Mouse (Mus musculus): Measurements from ENCODE around the gene Arpp19. TPM values are rescaled to one million over a fixed set of nuclear protein-coding genes. Genes with fewer than 3 reads are reported as not detected.

The Arpp19 gene
- polyA plus RNA-seq, 1 experiment from 2014 or later: 324 TPM

- Histone ChIP-seq H3K4me2 (peak overlapping the region; percentile 79), H3K27ac (peak overlapping the region; percentile 95), H3K27me3 (no peaks in the 10 kb centered on the region), H3K36me3 (no peaks in the 10 kb centered on the region), H3K4me3 (peak overlapping the region; percentile 71), H3K9me3 (no peaks in the 10 kb centered on the region), H3K9ac (peak overlapping the region; percentile 85), H3K4me1 (peaks cover 9% of the 10 kb centered on the region; the same call in 1 of the 2 replicates)
- ATAC-seq (ENCODE audit: insufficient number of reproducible peaks, insufficient read depth, low FRiP score, low TSS enrichment, low read depth): 0 out of 2 replicates have a peak, but pooled peaks have one; percentile 29
- WGBS: under 1% methylated on average over 29 of the region's 29 CpGs
Measured at GRCm38 (mm10) chr9:75071706-75072192, 34.3 kb downstream of the Arpp19 start.

- H3K4me1 ChIP-seq: peaks cover 9% of the 10 kb centered on the region; the same call in 1 of the 2 replicates
- no peaks in the 10 kb centered on the region for H3K36me3 ChIP-seq
- peak overlapping the region; percentile 71 for H3K4me3 ChIP-seq
- no peak overlapping the region; the same call in 1 of the 2 replicates for H3K9ac ChIP-seq
- peak overlapping the region; percentile 79 for H3K4me2 ChIP-seq
- no peak overlapping the region for H3K27ac ChIP-seq
- H3K9me3 ChIP-seq: no peaks in the 10 kb centered on the region
- 17% methylated on average over 3 of the region's 3 CpGs for WGBS
- no peaks in the 10 kb centered on the region for H3K27me3 ChIP-seq
- no peak for ATAC-seq (ENCODE audit: insufficient number of reproducible peaks, insufficient read depth, low FRiP score, low TSS enrichment, low read depth)
Measured at GRCm38 (mm10) chr9:75072361-75072760, 34.9 kb downstream of the Arpp19 start.

- ATAC-seq (ENCODE audit: insufficient number of reproducible peaks, insufficient read depth, low FRiP score, low TSS enrichment, low read depth): no peak
- Histone ChIP-seq H3K36me3 (no peaks in the 10 kb centered on the region), H3K4me2 (no peak overlapping the region), H3K27me3 (no peaks in the 10 kb centered on the region), H3K9ac (no peak overlapping the region), H3K9me3 (no peaks in the 10 kb centered on the region), H3K27ac (no peak overlapping the region), H3K4me1 (peaks cover 4% of the 10 kb centered on the region; the same call in 1 of the 2 replicates), H3K4me3 (no peak overlapping the region)
Measured at GRCm38 (mm10) chr9:75077191-75077590, 39.8 kb downstream of the Arpp19 start.

- 77% methylated on average over 5 of the region's 5 CpGs for WGBS
- H3K4me2 ChIP-seq: no peak overlapping the region
- H3K9me3 ChIP-seq: no peaks in the 10 kb centered on the region
- H3K9ac ChIP-seq: no peak overlapping the region
- no peaks in the 10 kb centered on the region for H3K4me1 ChIP-seq
- no peak for ATAC-seq (ENCODE audit: insufficient number of reproducible peaks, insufficient read depth, low FRiP score, low TSS enrichment, low read depth)
- H3K36me3 ChIP-seq: no peaks in the 10 kb centered on the region
- H3K27ac ChIP-seq: no peak overlapping the region
- H3K4me3 ChIP-seq: no peak overlapping the region
- H3K27me3 ChIP-seq: no peaks in the 10 kb centered on the region
Measured at GRCm38 (mm10) chr9:75085242-75085824, 47.9 kb downstream of the Arpp19 start.

GRCm38 (mm10) chr9:75087823-75088222 is 50.4 kb downstream of the Arpp19 start:
- 61% methylated on average over 2 of the region's 2 CpGs for WGBS
- no peak for ATAC-seq (ENCODE audit: insufficient number of reproducible peaks, insufficient read depth, low FRiP score, low TSS enrichment, low read depth)
- H3K9ac ChIP-seq: no peak overlapping the region
- H3K9me3 ChIP-seq: no peaks in the 10 kb centered on the region
- H3K27ac ChIP-seq: no peak overlapping the region
- H3K27me3 ChIP-seq: no peaks in the 10 kb centered on the region
- no peak overlapping the region for H3K4me2 ChIP-seq
- H3K36me3 ChIP-seq: no peaks in the 10 kb centered on the region
- H3K4me1 ChIP-seq: no peaks in the 10 kb centered on the region
- H3K4me3 ChIP-seq: no peak overlapping the region

- H3K27ac ChIP-seq: no peak overlapping the region
- WGBS: 76% methylated on average over 3 of the region's 3 CpGs
- no peaks in the 10 kb centered on the region for H3K36me3 ChIP-seq
- no peaks in the 10 kb centered on the region for H3K9me3 ChIP-seq
- H3K4me3 ChIP-seq: no peak overlapping the region
- H3K4me1 ChIP-seq: no peaks in the 10 kb centered on the region
- H3K9ac ChIP-seq: no peak overlapping the region
- H3K27me3 ChIP-seq: no peaks in the 10 kb centered on the region
- no peak overlapping the region for H3K4me2 ChIP-seq
- ATAC-seq (ENCODE audit: insufficient number of reproducible peaks, insufficient read depth, low FRiP score, low TSS enrichment, low read depth): no peak
Measured at GRCm38 (mm10) chr9:75089285-75089684, 51.9 kb downstream of the Arpp19 start.

GRCm38 (mm10) chr9:75092134-75092533 is 54.7 kb downstream of the Arpp19 start:
- H3K4me1 ChIP-seq: no peaks in the 10 kb centered on the region
- H3K27ac ChIP-seq: no peak overlapping the region
- H3K27me3 ChIP-seq: no peaks in the 10 kb centered on the region
- H3K9ac ChIP-seq: no peak overlapping the region
- no peaks in the 10 kb centered on the region for H3K36me3 ChIP-seq
- WGBS: 77% methylated on average over 1 of the region's 1 CpGs
- no peak for ATAC-seq (ENCODE audit: insufficient number of reproducible peaks, insufficient read depth, low FRiP score, low TSS enrichment, low read depth)
- H3K4me3 ChIP-seq: no peak overlapping the region
- H3K9me3 ChIP-seq: no peaks in the 10 kb centered on the region
- no peak overlapping the region for H3K4me2 ChIP-seq

- no peak overlapping the region for H3K9ac ChIP-seq
- WGBS: 60% methylated on average over 3 of the region's 3 CpGs
- H3K9me3 ChIP-seq: no peaks in the 10 kb centered on the region
- ATAC-seq (ENCODE audit: insufficient number of reproducible peaks, insufficient read depth, low FRiP score, low TSS enrichment, low read depth): no peak
- no peaks in the 10 kb centered on the region for H3K4me1 ChIP-seq
- H3K4me2 ChIP-seq: no peak overlapping the region
- H3K27ac ChIP-seq: no peak overlapping the region
- H3K36me3 ChIP-seq: no peaks in the 10 kb centered on the region
- no peaks in the 10 kb centered on the region for H3K27me3 ChIP-seq
- no peak overlapping the region for H3K4me3 ChIP-seq
Measured at GRCm38 (mm10) chr9:75094762-75095161, 57.3 kb downstream of the Arpp19 start.

GRCm38 (mm10) chr9:75098937-75099336 is 61.5 kb downstream of the Arpp19 start:
- Histone ChIP-seq H3K27ac (no peak overlapping the region), H3K9ac (no peak overlapping the region), H3K4me3 (no peak overlapping the region), H3K27me3 (no peaks in the 10 kb centered on the region), H3K36me3 (no peaks in the 10 kb centered on the region), H3K4me2 (no peak overlapping the region), H3K4me1 (no peaks in the 10 kb centered on the region), H3K9me3 (no peaks in the 10 kb centered on the region)
- ATAC-seq (ENCODE audit: insufficient number of reproducible peaks, insufficient read depth, low FRiP score, low TSS enrichment, low read depth): no peak
- 98% methylated on average over 9 of the region's 9 CpGs for WGBS

GRCm38 (mm10) chr9:75100157-75100781 is 62.9 kb downstream of the Arpp19 start:
- Histone ChIP-seq H3K27me3 (no peaks in the 10 kb centered on the region), H3K9ac (no peak overlapping the region), H3K36me3 (no peaks in the 10 kb centered on the region), H3K27ac (no peak overlapping the region), H3K4me2 (no peak overlapping the region), H3K9me3 (no peaks in the 10 kb centered on the region), H3K4me1 (no peaks in the 10 kb centered on the region), H3K4me3 (no peak overlapping the region)
- 92% methylated on average over 8 of the region's 8 CpGs for WGBS
- ATAC-seq (ENCODE audit: insufficient number of reproducible peaks, insufficient read depth, low FRiP score, low TSS enrichment, low read depth): no peak

GRCm38 (mm10) chr9:75102131-75102530 is 64.7 kb downstream of the Arpp19 start:
- Histone ChIP-seq H3K9ac (no peak overlapping the region), H3K4me2 (no peak overlapping the region), H3K4me1 (no peaks in the 10 kb centered on the region), H3K9me3 (no peaks in the 10 kb centered on the region), H3K27ac (no peak overlapping the region), H3K4me3 (no peak overlapping the region), H3K27me3 (no peaks in the 10 kb centered on the region), H3K36me3 (no peaks in the 10 kb centered on the region)
- no peak for ATAC-seq (ENCODE audit: insufficient number of reproducible peaks, insufficient read depth, low FRiP score, low TSS enrichment, low read depth)
